Mouse (Mus musculus): Measurements from ENCODE around the gene Phf21a.

The Phf21a gene

DNA sequence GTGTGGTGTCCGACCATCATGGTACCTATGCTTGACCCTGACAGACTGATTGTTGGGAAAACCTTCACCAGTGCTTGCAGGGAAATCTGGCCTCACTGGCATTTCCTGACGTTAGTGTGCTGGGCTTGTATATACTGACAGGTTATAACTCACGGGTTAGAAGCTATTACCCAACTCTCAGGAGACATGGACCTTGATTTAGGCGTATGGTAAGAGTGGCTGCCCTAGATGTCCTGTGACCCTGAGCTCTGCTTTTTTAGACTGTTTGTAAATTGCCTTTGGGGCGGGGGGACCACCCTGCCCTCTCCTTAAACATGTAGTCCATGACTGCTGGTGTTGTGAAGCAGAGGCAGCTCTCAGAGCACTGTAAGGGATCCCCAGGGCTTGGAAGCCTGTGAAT lies 257.8 kb downstream of the Phf21a start:
- in situ Hi-C loops (cut with MboI, MseI), result no loop called here

DNA sequence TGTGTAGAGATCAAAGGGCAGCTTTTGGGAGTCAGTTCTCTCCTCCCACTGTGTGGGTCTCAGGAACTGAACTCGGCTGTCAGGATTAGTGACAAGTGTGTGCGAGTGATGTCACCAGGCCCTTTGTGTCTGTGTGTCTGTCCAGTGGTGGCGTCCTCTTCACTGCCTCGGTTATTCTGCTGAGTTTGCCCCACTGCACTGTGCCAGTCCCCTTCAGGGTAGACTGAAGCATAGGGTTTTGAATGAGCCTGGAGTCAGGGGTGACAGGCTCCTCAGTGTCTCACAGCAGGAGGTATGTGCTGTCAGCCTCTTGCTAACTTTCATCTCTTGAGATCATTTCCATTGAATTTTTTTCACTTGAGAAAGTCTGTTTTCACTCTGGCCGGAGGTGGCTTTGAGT lies 260.5 kb downstream of the Phf21a start:
- in situ Hi-C loops (cut with MboI, MseI), result no loop called here

DNA sequence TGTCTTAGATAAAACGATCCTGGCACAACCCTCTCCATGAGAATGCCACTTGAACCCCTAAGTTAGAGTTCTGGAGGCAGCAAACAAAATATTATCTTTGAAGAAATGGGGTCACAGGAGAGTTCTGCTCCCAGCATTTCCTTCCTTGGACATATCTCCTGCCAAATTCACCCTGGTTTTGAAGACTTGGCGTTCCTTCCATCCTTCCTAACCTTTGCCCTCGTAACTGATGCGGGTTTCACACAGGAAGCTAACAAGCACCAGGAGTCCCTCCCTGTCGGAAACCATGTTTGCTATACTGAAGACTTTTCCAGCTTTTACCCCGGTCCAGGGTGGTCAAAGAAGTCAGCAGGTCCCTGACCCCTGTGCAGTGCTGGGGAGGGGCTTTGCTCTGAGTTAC lies 261.3 kb downstream of the Phf21a start:
- in situ Hi-C loops (cut with MboI, MseI), result no loop called here

DNA sequence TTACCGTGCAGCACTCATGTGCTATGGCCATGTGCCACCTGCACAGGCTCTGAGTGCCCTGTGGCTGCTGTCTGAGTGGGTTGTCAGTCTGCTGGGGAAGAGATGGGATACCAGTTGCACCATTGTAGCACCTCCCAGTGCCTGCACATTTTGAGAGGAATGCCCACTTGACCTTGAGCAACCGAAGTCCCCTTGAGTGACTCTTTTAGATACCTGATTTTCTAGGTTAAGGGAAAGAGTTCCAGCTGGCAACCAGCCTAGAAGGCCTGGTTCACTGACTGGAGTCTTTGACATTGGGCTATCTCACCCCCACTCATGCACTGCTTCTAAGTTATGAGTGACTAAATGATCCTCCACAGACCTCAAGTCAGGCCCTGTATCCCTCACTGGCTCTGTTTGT lies 266.4 kb downstream of the Phf21a start:
- in situ Hi-C loops (cut with MboI, MseI), result no loop called here

DNA sequence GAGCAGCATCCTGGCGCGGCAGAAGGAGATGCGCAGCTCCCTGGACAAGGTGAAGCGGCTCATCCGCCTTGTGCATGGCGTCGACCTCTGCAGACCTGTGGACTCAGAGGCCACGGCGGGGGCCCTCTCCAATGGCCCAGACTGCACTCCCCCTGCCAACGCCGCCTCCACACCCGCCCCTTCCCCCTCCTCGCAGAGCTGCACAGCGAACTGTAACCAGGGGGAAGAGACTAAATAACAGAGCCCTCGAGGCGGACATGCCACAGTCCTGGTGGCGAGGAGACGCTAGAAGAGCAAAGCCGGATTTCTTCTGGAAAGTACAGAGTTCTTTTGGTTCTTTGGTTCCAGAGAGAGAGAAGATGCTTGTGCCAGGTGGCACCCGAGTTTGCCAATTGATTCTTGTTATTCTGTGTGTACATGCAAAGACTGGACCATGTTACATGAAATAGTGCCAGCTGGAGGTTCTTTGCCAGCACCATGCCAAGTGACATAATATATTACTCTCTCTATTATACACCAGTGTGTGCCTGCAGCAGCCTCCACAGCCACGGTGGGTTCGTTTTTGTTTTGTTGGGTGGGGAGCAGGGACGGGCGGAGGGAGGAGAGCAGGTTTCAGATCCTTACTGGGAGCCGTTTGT lies 267.4 kb downstream of the Phf21a start:
- in situ Hi-C loops (cut with MboI, MseI), result no loop called here

DNA sequence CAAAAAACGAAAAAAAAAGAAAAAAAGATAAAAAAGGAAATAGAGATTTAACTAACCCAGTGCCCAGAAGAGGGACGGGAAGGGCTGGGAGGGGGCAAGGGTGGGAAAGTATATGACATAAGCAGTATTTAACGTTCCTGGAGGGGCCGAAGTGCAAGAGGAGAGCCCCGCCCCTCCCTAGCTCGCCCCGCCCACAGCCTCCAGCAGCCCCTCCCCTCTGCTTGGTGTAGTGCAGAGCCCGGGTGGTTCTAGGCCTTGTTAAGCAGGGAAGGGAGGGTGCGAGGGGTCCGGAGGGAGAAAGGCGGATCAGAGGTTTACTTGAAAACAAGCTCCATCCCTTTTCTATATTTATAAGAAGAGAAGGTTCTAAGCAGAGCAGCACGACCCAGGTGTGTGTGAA lies 268.0 kb downstream of the Phf21a start:
- in situ Hi-C loops (cut with MboI, MseI), result no loop called here

DNA sequence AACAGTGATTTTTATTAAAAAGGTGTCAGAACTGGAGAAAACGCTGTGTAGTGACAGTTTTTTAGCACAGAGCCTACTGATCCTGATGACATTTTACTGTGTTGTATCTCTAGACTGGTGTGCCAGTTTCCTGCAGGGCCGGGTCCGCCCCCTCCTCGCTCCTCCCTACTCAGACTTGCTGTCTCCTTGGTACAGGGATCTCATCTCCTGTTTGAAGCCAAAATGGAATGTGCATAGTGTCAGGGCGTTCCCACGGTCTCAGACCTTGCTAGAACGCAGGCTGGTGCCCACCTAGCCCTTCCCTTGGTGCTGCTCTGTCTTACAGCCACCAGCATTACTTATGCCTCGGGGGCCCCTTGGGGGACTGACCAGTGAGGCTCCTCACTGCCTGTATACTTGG lies 268.9 kb downstream of the Phf21a start:
- in situ Hi-C loops (cut with MboI, MseI), result no loop called here

DNA sequence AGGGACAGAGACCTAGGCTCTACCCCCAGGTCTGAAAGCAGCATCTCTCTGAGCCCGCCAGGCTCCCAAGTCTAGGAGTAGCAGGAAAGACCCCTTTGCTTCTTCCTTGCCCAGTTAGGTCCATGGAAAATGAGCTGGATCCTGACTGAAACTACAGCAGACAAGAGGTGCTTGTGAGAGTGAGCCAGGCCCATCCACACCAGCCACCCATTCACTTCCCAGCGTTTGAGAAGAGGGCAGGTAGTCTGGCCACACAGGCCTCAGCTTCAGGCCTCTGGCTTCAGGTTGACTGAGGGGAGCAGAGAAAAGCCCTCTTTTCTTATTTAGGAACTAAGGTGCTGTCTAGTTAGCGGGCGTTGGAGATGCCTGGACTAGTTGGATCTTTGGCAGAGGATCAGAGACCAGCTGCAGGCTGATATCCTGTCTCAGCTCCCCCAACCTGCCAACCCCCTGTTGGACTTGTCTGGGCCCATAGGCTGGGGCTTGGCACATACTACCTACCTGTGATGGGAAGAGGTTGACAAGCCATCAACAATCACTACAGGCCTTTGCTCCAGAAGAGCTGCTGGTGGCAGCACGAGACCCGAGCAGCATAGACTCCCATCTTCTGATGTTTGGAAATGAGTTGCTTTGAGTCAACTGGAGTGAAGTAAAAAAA lies 269.8 kb downstream of the Phf21a start:
- in situ Hi-C loops (cut with MboI, MseI), result no loop called here

DNA sequence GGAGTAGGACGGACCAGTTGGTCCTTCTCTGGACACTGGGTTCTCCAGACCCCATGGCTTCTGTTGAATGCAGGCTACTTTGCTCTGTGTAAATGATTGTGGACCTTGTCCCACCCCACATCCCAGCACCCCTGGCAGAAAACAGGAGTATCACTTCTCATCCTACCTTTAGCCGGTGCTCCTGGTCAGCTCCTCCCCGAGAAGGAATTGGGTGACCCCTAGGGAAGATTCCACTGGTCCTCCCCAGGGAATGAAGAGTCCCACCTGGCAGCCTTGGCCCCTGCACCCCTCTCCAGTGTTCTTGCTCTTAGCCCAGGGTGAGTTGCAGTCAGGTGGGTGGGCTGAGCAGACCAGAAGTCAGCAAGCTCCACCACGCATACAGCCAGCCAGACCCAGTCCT lies 271.2 kb downstream of the Phf21a start:
- in situ Hi-C loops (cut with MboI, MseI), result no loop called here

DNA sequence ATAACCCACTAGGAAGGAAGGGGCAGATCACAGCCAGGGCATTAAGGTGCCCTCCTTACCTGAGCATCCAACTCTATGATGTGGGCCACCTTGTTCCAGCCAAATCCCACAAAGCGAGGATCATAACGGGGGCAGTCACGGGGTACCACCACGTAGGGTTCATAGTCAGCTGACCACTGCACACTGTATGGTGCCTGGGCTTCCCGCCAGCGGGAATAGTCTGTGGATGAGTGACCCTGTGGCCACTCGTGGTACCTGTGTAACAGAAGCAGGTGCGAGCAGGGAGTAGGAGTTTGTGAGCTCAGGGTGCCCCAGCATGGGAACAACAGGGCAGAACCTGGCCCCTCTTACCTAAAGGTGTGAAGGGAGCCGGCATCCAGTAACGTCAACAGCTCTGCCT lies 272.7 kb downstream of the Phf21a start:
- in situ Hi-C loops (cut with MboI, MseI), result no loop called here

DNA sequence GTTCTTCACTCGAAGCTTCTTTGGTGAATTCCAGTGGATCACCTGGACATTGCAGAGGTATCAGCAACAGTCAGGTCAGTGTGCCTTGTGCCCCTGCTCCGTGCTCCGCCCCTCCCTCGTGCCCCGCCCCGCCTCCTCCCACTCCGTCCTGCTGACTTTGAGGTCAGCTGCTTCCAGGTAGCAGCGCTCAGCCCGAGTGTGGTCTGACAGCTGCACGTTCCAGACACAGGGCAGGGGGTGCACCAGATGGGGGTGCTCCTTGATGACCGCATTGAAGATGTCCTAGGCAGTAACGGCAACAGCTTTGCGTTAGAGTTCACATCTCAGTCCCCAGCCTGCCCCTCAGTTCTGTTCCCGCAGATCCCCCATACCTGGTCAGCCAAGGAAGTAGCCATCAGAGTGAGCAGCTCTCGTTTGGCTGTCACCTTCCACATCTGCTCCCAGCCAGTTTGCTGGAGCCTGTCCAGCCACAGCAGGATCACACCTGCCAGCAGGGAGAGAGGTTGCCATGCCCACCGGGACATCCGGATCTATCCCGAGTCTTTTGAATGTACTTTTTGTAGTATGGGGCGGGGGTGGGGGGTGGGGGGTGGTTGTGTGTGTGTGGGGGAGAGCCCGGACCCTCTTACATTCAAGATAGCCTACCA lies 274.6 kb downstream of the Phf21a start:
- in situ Hi-C loops (cut with MboI, MseI), result no loop called here

DNA sequence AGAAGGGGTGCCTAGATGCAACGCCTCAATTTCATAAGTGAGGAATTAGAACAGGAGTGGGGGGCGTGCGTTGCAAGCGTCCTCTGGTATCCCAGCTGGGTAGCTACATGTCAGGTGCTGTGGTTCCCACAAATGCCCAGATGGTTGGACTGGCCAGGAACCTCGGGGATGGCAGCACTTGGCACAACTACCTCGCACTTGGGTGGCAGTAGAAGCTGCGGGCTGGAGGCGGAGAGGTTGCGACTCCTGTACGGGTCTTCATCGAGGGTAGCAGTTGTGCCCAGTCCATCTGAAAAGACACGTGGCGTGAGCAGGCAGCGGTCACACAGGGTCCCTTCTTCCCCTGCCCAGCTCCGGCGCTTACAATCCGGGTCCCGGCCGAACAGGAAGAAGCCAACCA lies 277.5 kb downstream of the Phf21a start:
- in situ Hi-C loops (cut with MboI, MseI), result loop anchor here (5.0 to 10.0 kb wide), 2 partner anchors 62 to 64 kb away; partner anchors contain the start of gene Cry2 (in 2 of the 2)

DNA sequence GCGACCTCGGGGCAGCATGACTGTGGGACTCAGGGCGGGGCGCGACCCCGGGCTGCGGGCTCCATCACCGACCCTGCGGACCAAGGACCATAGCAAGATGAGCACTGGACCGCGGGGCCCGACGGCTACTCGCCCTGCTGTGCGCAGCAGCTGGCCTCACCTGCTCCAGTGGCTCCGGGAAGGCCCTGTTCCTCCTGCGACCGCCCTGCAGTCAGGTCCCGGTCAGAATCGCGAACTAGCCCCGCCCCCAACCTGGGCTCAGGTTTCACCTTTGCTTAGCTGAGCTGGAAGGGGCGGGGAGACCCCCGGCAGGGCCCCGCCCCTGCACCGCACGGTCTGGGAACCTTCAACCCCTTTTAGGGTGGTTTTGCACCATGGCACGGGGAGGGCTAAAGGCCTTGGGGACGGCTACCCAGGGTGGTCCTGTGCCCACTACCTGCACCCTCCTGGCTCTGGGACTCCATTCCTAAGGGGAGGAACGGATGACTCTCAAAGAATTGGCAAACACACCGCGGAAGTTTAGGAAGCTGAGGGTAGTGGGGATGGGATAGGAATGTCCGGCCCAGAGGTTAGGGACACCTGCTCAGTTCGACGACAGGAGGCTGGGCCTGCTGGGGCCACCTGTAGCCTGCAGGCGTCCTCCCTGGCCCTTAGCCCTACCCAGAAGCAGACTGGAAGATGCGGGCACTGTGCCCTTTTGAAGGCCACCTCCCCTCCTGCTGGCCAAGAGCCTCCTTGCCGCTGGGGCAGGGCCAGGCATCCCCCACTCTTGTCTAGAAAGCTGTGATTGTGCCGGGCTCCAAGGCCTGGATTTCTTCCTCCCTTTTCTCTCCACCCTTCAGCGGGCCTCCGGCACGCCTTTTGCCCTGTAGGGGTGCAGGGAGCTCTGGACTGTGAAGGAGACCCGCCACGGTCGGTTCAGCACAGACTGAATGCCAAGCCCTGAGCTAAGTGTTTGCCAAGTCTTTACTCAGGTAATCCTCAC lies 278.2 kb downstream of the Phf21a start:
- in situ Hi-C loops (cut with MboI, MseI), result loop anchor here (5.0 to 10.0 kb wide), 2 partner anchors 61 to 64 kb away; partner anchors contain the start of gene Cry2 (in 2 of the 2)

DNA sequence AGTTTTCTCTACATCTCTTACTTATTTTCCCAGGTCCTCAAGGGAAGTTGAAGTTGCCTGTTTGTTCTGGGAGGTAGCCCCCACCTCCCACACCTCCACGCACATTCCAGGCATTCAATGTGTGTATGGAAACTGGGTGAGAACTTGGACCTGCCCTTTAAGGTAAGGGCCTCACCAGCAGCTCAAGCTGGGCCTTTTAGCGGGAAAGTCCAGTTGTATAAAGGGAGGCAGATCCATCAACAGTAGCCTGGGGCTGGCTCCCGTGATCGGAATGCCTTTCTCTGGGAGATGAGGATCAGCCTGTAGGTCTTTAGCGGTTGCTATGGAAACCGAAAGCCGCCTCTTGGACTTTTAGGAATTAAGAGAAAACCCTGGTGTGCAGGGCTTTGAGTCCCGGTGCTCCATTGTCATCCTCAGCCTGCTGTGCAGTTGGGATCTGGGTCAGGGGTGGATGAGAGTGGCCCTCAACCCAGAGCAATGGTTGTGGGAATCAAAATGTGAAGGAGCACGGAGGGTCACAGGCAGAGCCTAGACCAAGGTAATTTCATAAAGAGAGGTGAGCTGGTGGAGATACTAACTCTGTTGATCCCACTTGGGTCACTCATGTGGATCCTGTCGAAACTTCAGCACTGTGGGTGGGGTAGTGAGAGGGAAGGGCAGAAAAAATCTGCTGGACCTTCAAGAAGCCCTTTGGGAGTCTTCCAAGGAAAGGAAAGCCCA lies 279.2 kb downstream of the Phf21a start:
- in situ Hi-C loops (cut with MboI, MseI), result loop anchor here (5.0 to 10.0 kb wide), 2 partner anchors 60 to 63 kb away; partner anchors contain the start of gene Cry2 (in 2 of the 2)

DNA sequence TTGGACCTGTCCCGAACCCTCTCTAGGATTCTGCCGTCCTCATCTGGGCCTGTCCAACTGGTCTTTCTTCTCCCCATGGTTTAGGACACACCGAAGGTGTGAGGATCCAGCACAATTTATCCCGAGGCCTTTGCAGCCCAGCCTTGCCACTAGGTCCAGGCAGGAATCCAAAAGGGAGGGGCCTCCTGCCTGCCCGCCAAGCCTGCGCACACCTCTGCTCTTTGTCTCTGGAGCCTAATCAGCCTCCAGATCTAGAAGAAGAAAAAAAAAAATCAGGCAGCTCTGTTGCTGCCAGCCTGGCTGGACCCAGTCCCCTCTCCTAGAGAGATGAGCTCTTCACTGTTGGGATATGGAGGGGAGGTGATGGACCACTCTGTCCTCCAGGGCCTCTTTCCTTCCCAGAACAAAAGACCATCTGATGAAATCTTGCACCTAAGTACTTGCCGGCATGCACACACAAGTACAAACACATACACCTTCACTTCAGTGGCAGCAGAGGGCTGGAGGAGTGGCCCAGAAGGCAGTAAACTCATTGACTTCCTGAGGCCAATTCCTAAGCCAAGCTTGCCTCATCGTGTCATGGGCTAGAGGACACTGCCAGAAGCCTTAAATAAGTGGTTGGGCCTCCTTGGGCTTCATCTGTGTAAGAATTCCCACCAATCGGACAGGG lies 280.0 kb downstream of the Phf21a start:
- in situ Hi-C loops (cut with MboI, MseI), result loop anchor here (5.0 to 10.0 kb wide), 2 partner anchors 59 to 62 kb away; partner anchors contain the start of gene Cry2 (in 2 of the 2)

DNA sequence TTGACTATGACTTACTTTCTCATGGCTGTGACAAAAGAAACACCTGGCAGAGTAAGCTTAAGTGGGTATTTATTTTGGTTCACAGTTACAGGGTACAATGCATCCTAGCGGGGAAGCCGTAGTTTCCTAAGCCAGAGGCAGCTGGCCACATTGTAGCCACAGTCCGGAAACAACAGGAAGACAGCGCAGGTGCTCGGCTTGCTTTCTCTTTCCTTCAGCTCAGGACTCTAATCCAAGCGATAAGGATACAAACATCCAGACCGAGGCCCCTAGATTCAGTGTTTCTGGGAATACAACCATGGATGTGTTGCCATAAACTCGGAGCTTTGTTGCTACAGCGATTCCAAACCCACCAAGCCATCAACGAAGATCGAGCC lies 280.5 kb downstream of the Phf21a start:
- in situ Hi-C loops (cut with MboI, MseI), result loop anchor here (5.0 to 10.0 kb wide), 2 partner anchors 59 to 61 kb away; partner anchors contain the start of gene Cry2 (in 2 of the 2)

DNA sequence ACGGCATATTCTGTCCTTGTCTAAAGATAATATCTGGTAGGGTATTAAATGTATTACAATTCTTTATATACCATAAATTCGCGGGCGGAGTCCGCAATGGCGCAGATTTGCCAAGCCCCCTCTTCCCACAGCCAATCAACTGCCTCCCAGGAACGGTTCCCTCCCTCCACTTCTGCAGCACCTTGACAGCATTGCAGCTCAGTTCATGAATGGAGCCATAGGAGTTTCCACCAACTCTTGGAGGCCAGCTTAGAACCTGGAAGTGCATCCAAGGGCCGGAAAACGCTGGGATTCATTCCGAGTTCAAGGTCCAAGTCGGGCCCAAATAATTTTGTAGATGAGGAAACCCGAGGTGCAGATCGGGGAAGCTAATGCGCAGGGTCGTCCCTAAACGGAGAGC lies 281.6 kb downstream of the Phf21a start, which contains the start of the genes Pex16 and Large2:
Gene Pex16, plus strand, starts transcription at position 163 of the 400 bp plus-strand sequence.
Gene Large2, minus strand, starts transcription at position 356 of the 400 bp plus-strand sequence.
- in situ Hi-C loops (cut with MboI, MseI), result loop anchor here (5.0 to 10.0 kb wide), 2 partner anchors 58 to 60 kb away; partner anchors contain the start of gene Cry2 (in 2 of the 2)

DNA sequence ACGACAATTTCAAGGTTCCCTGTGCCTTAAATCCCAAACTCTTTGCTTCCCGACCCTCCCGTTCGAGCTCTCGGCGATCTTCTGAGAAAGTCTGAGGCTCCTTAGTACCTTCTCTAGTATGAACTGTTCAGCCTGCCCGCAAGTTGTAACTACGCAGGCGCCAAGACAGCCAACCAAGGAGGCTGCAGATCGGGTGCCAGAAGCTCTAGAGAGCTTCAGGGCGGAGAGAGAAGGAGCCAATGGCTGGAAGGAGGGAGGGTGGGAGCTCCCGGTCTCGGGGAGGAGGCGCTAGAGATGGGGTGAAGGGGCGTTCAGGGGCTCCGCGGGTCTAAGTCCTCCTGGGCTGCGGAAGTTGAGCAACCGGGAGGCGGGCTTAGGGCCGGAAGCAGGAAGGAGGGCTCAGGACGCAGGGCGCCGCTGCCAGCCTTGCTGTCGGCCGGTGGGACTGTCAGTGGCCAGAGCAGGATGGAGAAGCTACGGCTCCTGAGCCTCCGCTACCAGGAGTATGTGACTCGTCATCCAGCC lies 282.2 kb downstream of the Phf21a start:
- in situ Hi-C loops (cut with MboI, MseI), result loop anchor here in 1 of 2 experiments (10.0 kb wide), 1 partner anchor 60 kb away; the partner anchor contains the start of gene Cry2

DNA sequence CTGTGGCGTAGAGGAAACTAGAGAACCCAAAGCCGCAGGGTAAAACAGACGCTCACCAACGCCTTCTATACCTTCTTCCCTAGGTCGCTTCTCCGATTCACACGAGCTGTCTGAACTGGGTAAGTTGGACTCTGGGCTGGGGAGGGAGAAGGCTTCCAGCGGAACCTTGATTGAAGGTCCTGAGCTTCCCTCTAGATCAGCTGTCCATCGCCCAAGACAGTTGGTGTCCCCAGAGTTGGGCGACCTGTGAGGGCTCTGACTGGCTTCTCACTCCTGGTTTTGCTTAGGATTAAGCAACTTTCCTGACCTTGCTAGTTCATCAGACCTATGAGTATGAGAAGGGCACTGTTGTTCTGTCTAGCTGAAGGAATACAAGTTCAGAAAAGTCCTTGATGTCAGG lies 282.9 kb downstream of the Phf21a start:
- in situ Hi-C loops (cut with MboI, MseI), result loop anchor here in 1 of 2 experiments (10.0 kb wide), 1 partner anchor 59 kb away; the partner anchor contains the start of gene Cry2
